Mouse (Mus musculus) bone marrow macrophage, adult 2 months (primary cell): ENCODE measurements around the gene Adh1.

Experiments
- CTCF ChIP-seq: IDR thresholded peaks from 2 replicates; pipeline ENCODE4 v1.5.1; 2012; ENCODE audit warnings: low read depth, mild to moderate bottlenecking, low read length, moderate library complexity
- POLR2A ChIP-seq: IDR thresholded peaks from 2 replicates; pipeline ENCODE4 v1.6.1; 2012; ENCODE audit warnings: mild to moderate bottlenecking, low read depth, low read length, borderline replicate concordance

GRCm38 (mm10) chr3:138283831-138284230 is 23.0 kb downstream of the Adh1 start:
- TF ChIP-seq CTCF (no peak), POLR2A (no peak)
